Mouse (Mus musculus) layer of hippocampus, postnatal 14 days (tissue): ENCODE measurements around the gene Btbd35f18. TPM values are rescaled to one million over a fixed set of nuclear protein-coding genes. Genes with fewer than 3 reads are reported as not detected.
"Not testable (repeated sequence)": the region's sequence is repeated elsewhere in the genome, so short reads cannot be mapped to it uniquely, and the experiment has no call there.

Experiments used
- DNase-seq, 2 experiments: peaks; one replicate each; pipeline ENCODE4 v3.0.0; 2021 to 2022; ENCODE audit warnings: low spot score in 2 of 2, mixed read lengths in 1 of 2
- long read RNA-seq, 2 experiments: library from polyadenylated mRNA; stranded (forward); transcript quantifications; one replicate each; pipeline ENCODE4 v2.0.0; 2021
- total RNA-seq, 2 experiments: library from RNA; stranded (reverse); gene quantifications; 2 replicates each; pipeline ENCODE4 v1.2.3; 2021

Gene Btbd35f18
- not detected for total RNA-seq
- long read RNA-seq, experiment 1: 0 reads
- long read RNA-seq, experiment 2: 0 reads

GRCm38 (mm10) chrX:3699933-3700332 is at the start of gene Btbd35f18:
Gene Btbd35f18, plus strand, starts transcription at chrX:3700233.
- DNase-seq: not testable (repeated sequence)

Other genes starting within 250 kb of the Btbd35f18 start
- gene Btbd35f10, start 52.7 kb downstream of the Btbd35f18 start, total RNA-seq: not detected